In genomic region chr9:106417841-106418625, GRCm38 (mm10) we compare ENCODE assay signal across 1 mouse cellular context.
A peak's percentile ranks its signal among the peaks of the same experiment; 100 is the strongest.
TF ChIP-seq lines count a peak whose summit lies in the region.

No protein-coding gene starts in this region.

TF ChIP-seq in myocyte, 11 proteins besides CTCF, POLR2A, EP300 and RAD21 (continued from another document):
- peak in 1 of 3 experiments; percentile 18 for TF ChIP-seq MYOG (IDR thresholded peaks at IDR 0.05; ENCODE audit: control insufficient read depth in 1 of 3, insufficient read depth in 1 of 3, insufficient read length in 2 of 3, low read depth in 2 of 3)
- TF ChIP-seq REST (IDR thresholded peaks at IDR 0.05; ENCODE audit: insufficient read depth, insufficient read length): no peak
- no peak for TF ChIP-seq MAX (IDR thresholded peaks at IDR 0.05; ENCODE audit: low read depth)
- TF ChIP-seq USF1 (IDR thresholded peaks at IDR 0.05; ENCODE audit: low read depth): no peak
- no peak for TF ChIP-seq TCF3 (IDR thresholded peaks at IDR 0.05; ENCODE audit: insufficient read length, low read depth)
TF ChIP-seq in myocyte: peak in this region for 2.
